Mouse (Mus musculus) thymus, postnatal 0 days (tissue): Measurements from ENCODE around the gene Smad9. TPM values are rescaled to one million over a fixed set of nuclear protein-coding genes. Genes with fewer than 3 reads are reported as not detected.
"Not testable (repeated sequence)": the region's sequence is repeated elsewhere in the genome, so short reads cannot be mapped to it uniquely, and the experiment has no call there.

Experiments used
- DNase-seq: peaks from one replicate; pipeline ENCODE4 v3.0.0-alpha.2; 2015; ENCODE audit warnings: low spot score
- polyA plus RNA-seq: library from polyadenylated mRNA; unstranded; fragments of >200 nt; fragmentation: Nextera tagmentation; extraction: Ambion mirVana; gene quantifications from 2 replicates; pipeline ENCODE4 v1.2.1, GENCODE M21; 2015

Gene Smad9
- polyA plus RNA-seq, 1 experiment from 2014 or later = 0.26 TPM

GRCm38 (mm10) chr3:54756058-54756457, 676 bp downstream of the Smad9 start:
- no peak for DNase-seq

GRCm38 (mm10) chr3:54757446-54757845, 2.1 kb downstream of the Smad9 start:
- DNase-seq = no peak

GRCm38 (mm10) chr3:54759211-54759610, 3.8 kb downstream of the Smad9 start:
- DNase-seq = no peak

- no peak for DNase-seq
Observed at GRCm38 (mm10) chr3:54760321-54761115, 5.1 kb downstream of the Smad9 start.

- no peak for DNase-seq
Observed at GRCm38 (mm10) chr3:54761258-54761657, 5.9 kb downstream of the Smad9 start.

DNA sequence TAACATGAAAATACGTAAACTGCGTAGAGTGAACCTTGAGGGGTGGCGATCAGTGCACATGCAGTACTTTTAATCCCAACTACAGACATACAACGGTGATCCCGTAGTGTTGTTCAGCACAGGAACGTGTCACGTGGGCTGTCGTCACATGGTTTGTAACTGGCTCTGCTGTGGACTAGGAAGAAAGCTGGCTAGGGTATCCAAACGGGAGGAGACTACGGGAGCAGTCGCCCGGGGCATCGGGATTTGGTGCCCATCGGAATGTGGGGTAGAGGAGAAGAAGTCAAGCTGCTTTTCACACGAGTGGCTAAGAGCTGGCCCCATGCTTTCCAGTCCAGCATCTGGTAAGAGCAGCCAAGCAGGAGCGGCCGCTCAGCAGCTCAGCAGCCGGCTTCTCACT, 9.0 kb downstream of the Smad9 start:
- no peak for DNase-seq

- not testable (repeated sequence) for DNase-seq
Observed at GRCm38 (mm10) chr3:54765521-54765920, 10.1 kb downstream of the Smad9 start.

GRCm38 (mm10) chr3:54766034-54766433, 10.7 kb downstream of the Smad9 start:
- no peak for DNase-seq

DNA sequence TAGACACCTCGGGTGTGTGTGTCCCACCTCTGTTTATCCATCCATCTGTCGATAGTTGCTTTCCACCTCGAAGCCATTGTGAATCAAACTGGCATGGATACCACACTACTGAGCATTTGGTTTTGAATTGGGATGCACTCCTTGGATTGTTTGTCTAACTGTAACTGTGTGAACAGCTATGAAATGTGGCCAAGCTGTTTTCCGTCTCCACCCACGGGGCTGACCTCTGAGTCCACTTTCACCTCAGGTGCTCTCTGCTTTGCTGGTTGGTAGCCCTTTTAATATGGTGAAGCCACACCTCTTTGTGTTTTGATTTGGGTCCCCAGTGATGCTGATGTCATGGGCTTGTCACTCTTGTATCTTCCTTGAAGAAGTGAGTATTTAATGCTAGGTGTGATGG, 11.4 kb downstream of the Smad9 start:
- DNase-seq = no peak

DNA sequence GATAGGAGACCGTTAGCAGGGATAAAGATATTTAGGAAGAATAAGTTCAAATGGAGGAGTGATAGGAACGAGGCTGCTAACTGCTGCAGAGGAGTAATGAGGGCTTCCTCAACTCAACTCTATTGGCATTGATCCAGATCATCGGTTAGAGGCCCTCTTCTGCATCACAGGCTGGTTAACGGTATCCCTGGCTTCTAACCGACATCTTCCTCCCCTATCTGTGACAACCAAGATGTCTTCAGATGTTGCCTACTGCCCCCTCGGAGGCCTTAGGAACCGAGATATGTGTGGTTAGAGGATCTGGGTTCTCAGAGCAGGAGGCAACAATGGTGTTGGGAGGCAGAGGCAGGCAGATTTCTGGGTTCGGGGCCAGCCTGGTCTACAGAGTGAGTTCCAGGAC, 13.2 kb downstream of the Smad9 start:
- DNase-seq = no peak

DNA sequence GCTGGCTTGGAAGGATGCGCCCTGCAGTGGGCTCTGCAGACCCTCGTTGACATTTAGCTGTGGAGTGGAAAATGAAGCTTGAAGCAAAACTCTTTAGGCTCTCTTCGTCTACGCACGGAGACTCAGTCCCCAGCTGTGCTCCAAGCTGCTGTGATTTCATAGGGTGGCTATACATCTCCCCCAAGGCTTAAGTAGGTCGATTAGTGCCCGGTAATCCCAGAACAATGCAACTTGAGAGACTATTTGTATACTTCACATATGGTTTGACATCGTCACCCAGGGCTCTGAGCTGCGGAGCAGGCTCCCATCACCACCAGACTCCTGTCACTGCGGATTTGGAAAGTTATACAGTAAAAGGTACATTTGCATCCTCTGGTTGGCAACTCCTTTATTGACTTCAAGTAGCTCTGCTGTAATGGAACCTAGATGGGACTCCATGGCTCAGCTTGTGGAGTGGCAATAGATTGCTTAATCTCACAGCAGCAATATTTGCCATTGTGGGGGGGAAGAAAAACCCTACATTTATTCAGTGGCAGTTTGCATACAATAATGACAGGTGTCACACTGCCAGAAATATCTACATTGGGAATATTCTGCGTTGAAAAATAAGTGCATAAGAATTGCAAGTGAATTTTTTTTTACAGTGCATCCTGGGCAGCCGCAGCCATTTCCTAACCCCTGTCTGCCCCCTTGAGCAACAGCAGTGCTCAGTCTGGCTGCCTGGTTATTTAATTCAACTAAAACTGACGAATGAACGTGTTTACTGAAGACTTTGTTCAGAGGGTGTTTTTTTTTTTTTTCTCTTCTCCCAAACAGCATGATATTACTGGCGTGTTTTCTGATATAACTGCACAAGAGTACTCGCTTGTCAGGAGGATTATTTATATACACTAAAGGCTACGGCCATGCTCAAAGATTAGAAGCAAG, 14.2 kb downstream of the Smad9 start:
- no peak for DNase-seq

DNA sequence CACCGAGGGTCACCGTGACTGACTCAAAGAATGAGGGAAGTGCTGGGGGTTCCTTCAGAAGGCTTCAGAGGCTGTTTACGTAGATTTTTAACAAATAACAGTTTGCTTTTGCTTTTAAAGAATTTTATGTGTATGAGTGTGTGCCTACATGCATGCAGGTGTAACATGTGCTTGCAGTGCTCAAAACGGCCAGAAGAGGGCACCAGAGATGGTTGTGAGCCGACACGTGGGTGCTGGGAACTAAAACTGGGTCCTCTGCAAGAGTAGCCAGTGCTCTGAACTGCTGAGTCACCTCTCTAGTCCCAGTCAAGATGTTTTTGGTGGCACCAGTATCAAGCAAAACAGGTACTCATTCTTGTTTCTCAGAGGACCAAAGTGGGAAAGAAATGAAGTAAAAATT, 18.2 kb downstream of the Smad9 start:
- DNase-seq = no peak

DNA sequence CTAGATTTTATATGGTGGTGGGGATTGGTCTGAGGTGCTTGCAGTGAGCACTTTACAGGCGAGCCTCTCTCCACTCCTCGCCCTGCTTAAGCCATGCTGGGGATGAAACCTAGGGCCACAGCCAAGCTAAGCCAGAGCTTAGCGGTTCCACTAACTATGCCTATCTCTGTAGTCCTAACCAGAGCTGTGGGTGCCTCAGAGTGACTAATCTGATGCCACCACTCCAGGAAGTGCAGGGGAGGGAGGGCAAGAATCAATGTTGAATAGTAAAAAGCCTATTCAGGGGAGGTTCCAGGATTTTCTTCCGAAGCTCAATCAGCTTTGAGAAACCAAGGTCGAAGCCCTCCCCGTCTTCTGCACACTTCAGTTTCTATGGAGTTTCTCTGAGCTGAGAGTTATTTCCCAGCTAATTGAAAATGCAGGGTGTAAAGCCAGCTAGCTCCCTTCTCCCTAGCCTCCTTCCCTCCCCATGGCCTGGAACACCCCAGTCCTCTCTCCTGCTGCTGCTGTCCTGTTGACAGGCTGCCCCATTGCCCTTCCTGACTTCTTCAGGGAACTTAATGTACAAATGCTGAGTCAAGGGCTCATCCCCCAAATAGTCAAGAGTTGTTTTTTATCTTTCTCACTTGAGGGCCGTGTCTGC, 20.7 kb downstream of the Smad9 start:
- DNase-seq = no peak

GRCm38 (mm10) chr3:54790601-54791000, 35.2 kb downstream of the Smad9 start:
- no peak for DNase-seq

DNA sequence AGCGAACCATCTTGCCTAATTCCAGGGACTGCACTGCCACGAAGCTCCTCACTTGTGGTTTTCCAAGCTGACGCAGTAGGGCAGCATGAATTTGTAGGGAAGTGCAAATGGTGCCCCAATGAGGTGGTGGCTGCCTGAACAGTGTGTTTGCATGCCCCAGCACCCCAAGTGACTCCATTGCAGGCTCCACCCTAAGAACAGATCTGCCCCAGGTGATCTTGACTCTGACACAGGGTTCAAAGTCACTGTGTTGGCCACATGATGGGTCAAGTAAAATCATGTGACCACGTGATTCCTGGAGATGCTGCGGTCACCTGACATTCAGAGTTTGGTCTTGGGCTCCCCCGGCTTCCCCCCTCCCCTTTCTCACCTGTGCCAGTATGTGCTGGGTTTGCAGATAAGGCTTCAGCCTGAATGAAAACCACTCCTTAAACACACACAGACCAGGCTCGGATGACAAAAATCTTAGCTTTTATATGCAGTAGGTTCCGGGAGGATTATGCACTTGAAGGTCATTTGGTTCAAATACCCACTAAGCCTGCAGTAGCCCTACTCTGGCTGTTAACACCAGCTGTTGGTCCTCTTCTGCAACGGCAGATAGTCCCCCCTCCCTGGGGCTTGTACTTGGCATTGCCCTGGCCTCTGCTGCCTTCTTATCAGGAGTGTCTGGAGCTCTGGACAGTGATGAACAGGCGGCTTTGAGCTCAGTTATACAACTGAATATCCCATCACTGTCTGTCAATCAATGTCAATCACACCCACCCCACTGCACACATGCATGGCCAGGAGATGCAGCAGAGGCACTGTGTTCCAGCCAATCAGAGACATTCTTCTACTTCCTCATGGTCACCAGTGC, 36.7 kb downstream of the Smad9 start:
- no peak for DNase-seq

DNA sequence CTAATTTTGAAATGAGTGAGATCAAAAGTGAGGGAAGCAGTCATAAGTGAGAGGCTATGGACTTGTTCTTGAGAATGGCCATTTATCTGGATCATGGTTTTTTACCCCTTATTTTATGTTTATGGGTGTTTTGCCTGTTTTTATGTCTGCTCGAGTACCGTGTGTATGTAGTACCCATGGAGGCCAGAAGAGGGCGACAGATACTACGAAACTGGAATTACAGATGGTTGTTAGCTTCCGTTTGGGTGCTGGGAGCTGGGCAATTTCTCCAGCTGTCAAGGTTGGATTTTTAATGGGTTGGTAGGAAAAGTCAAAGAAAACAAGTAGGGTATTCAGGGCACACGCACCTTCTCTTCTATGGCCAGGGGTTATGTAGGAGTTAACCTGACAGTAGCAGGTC, 38.4 kb downstream of the Smad9 start:
- DNase-seq = peak; percentile 7

DNA sequence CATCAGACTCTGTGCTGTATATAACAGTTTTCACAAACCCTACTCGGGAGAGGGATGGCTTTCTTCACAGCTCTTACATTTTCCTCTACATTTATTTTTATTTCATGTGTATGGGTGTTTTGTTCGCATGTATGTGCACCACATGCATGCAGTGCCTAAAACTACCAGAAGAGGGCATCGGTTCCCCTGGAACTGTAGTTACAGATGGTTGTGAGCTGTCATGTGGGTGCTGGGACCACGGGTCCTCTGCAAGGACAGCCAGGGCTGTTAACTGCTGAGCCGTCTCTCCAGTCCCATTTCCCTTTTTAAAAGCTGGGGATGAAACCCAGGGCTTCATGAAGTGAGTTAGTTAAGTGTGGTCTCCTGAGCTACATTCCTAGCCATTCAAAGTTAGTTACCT, 40.0 kb downstream of the Smad9 start:
- no peak for DNase-seq

GRCm38 (mm10) chr3:54795806-54796205, 40.4 kb downstream of the Smad9 start:
- no peak for DNase-seq

- peak; percentile 31 for DNase-seq
Observed at GRCm38 (mm10) chr3:54797211-54797610, 41.8 kb downstream of the Smad9 start.

DNA sequence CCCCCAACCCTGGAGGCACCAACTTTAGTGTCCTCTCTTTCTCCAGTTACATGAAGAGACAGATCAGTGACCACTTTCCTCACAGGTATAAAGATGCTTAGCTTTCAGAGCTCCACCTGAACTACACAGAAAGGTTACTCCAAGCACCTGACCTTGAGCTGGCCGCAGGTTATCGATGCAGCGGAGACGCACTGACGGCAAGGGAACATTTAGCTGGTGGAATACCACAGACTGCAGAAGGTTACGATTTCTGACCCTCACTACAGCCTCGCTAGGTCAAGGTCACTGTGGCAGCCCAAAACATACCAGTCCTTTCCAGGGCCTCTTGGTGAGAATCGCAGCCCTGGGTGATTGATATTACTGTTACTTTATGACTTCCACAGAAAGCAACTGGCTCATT, 48.3 kb downstream of the Smad9 start:
- no peak for DNase-seq

DNA sequence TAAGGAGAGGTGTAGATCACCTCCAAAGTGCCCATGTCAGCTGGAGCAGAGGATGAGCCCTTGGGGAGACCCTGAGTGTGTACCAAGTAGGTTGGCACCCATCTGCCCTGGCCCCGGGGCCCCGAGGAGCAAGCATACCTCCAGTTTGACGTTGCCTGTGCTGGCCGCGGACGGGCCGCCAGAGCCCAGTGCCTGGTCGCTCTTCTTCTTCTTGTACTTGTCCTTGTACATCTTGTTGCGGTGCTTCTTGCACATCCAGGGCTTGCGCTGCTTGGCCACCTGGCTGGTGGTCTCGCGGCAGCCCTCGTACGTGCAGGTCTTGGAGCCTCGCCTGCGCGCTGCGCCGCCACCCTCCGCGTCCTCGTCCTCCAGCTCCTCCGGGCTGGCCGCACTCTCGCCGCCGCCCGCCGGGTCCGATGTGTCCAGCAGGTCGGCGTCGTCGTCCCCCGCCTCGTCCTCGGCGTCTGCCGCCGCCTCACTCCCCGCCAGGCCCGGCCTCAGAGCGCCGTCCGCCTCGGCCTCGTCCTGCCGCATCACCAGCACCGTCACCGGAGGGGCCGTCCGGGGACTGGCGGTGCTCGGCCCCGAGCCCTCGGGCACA, 51.8 kb downstream of the Smad9 start:
- DNase-seq = peak; percentile 50
